Mouse (Mus musculus): ENCODE measurements around the gene Chst15.
A peak's percentile ranks its signal among the peaks of the same experiment; 100 is the strongest.

Chst15 gene

GRCm38 (mm10) chr7:132335367-132335766 lies 18.3 kb upstream of the Chst15 start:
- no peak for DNase-seq

DNA sequence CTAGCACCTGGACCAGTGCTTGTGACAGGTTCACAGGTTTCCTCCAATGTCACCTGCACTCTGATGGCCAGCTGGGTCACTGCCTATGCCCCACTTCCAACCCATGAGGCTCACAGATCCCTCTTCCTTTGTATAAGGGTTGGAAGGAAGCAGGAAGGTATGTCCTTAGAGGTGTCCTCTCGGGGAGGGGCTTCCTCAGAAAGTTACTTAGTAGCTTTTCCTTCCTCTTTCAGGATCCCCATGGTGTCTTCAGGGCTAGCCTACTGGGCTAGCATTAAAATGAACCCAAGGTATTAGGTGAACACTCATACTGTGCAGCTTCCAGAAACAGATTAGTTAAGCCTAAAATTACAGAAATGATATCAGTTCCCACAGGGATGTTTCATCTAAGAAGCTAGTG lies 16.1 kb upstream of the Chst15 start:
- no peak for DNase-seq

GRCm38 (mm10) chr7:132332176-132332575 lies 15.1 kb upstream of the Chst15 start:
- DNase-seq, result peak; percentile 39 to 62

GRCm38 (mm10) chr7:132330179-132330578 lies 13.2 kb upstream of the Chst15 start:
- no peak for DNase-seq

- DNase-seq, result no peak
These were observed 11.6 kb upstream of the Chst15 start for GRCm38 (mm10) chr7:132328648-132329047.

- peak; percentile 65 to 75 for DNase-seq
These were observed 8.7 kb upstream of the Chst15 start for GRCm38 (mm10) chr7:132325549-132326331.

- peak in 1 of 2 experiments; percentile 53 for DNase-seq
These were observed 6.4 kb upstream of the Chst15 start for GRCm38 (mm10) chr7:132323430-132323829.

DNA sequence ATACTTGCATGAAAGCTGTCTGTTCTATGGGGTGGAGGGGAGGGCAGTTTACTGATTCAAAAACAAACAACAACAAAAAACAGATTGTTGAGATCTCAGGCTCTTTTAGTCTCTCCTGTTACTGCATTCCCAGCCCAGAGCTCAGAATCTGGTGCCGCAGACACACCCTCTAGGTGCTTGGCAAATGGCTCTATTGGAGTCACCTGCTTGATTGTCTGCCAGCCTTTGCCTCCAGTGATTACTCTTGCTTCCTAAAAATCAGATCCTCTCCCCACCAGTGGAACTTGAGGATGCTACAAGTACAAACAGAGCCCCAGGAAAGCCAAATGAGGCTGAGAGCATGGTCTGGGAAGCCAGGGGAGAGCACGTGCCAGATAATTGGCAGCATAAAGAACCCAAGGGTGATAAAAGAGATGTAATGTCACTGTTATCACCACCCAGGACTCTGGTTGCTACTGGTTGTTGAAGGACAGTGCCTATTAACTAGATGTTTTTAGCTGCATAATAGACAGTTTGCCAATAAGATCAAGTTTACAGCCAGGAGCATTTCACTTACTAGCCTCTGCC lies 4.4 kb upstream of the Chst15 start:
- no peak for DNase-seq

DNA sequence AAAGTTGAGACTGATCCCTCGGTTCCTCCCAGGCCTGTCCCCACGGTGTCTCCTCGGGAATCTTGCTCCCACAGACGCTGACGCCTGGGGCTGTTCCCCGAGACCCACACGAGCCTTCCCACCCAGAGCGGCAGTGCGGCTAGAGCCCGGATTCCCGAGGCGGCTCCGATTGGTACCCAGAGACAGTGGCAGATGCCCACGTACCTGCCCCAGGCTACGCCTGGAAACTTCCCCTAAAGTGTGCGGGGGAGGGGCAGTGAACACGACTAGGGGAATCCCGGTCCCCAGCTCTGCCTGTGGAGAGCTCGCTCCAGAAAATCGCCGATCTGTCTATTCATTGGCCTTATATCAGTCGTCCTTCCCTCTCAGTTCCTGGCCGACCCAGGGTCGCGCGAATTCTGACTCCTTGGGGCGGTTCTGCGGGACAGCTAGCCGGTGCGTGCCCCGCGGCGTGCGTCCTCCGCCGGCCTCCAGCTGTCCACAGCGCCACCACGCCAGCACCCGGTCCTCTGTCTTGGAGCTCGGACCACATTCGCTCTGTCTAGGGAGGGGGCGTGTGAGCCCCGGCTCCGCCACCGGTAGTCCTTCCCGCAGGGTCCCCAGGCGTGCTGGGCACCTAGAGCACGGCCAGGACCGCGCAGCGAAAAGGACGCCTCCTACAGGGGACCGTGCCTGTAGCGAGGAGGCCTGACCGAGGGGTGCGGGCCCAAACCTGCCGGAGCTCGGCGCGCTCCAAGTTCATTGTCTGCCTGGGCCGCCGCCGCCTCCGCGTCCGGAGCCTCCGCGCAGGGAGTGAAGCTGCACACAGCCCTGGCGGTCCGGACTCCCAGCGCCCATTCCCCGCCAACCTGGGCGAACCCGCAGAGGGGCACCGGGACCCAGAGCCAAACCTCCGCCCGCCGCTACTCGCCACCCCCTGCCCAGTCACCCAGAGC lies 660 bp downstream of the Chst15 start:
- peak; percentile 80 to 82 for DNase-seq

- DNase-seq, result peak; percentile 88 to 91
These were observed 1.6 kb downstream of the Chst15 start for GRCm38 (mm10) chr7:132315149-132316091.

GRCm38 (mm10) chr7:132312396-132312795 lies 4.6 kb downstream of the Chst15 start:
- DNase-seq, result no peak

DNA sequence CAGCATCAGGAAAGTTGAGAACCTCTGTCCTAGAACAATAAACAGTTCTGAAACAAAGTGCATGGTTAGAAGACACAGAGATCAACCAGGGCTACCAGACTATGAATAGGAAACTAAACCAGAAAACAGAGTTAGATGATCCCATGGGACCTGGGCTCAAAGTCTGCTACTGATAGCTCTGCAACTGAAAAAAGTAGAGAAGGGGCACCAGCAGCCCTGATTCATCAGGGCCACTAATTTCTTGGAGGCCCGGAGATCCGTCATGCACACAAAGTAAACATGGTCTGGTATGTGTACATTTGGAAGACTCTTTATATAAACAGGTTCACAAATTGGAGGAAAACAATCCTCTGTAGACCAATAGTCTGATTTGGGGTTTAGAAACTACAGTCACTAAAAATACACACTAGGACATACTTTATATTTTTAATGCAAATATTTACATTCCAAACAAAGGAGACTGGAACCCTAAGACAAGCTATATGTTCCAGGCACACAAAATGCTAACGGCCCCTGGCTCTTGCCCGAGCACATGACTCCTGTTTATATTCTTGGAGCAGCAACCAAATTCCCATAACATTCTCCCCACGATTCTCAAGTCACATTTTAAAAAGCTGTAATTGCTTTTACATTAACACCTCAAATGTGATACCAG lies 8.4 kb downstream of the Chst15 start:
- DNase-seq, result peak in 1 of 2 experiments; percentile 49

- peak in 1 of 2 experiments; percentile 48 for DNase-seq
These were observed 9.2 kb downstream of the Chst15 start for GRCm38 (mm10) chr7:132307722-132308271.

GRCm38 (mm10) chr7:132306671-132307412 lies 10.2 kb downstream of the Chst15 start:
- no peak for DNase-seq

- no peak for DNase-seq
These were observed 11.3 kb downstream of the Chst15 start for GRCm38 (mm10) chr7:132305492-132306375.

- DNase-seq, result no peak
These were observed 12.5 kb downstream of the Chst15 start for GRCm38 (mm10) chr7:132304424-132305085.

GRCm38 (mm10) chr7:132303988-132304387 lies 13.0 kb downstream of the Chst15 start:
- peak in 1 of 2 experiments; percentile 42 for DNase-seq

DNA sequence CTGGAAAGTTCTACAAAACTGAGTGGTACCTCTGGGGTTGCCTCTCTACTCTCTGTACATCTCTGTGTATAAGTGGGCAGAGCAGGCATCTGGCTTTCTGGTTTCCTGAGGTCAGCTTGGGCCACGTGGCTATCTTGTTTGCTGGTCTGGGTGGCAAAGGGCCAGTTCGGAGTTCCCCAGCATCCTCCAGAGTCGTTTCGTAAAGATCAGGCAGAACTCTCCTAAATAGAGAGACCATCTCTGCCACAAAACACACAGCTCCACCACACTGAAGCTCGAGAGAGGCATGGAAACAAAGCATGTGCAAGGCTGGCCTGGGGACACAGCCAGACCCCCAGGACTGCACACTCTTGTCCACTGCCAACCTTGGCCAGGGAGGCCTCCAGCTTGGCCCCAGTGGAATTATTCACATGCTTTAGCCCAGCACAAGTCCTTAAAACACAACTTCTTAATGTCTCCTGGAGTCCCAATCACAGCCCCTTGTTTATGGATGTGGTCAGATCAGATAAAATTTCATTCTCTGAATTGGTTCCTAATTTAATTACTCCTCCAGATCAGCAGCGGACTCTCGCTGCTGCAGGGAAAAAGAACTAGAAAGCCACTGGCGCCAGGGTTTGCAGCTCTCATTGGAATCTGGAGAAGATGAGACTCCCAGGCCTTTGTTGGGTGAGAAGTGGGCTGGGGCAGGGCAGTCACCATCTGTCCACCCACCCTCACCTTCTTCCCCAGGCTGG lies 14.4 kb downstream of the Chst15 start:
- DNase-seq, result no peak

All from lung, postnatal 4 days (tissue).